Mouse (Mus musculus): ENCODE data around the gene Il34.
"Not testable (repeated sequence)": the region's sequence is repeated elsewhere in the genome, so short reads cannot be mapped to it uniquely, and the experiment has no call there.

Il34 gene

GRCm38 (mm10) chr8:110811116-110811515 lies 5.4 kb upstream of the Il34 start:
- DNase-seq (ENCODE audit: low read depth, low spot score) = no peak

DNA sequence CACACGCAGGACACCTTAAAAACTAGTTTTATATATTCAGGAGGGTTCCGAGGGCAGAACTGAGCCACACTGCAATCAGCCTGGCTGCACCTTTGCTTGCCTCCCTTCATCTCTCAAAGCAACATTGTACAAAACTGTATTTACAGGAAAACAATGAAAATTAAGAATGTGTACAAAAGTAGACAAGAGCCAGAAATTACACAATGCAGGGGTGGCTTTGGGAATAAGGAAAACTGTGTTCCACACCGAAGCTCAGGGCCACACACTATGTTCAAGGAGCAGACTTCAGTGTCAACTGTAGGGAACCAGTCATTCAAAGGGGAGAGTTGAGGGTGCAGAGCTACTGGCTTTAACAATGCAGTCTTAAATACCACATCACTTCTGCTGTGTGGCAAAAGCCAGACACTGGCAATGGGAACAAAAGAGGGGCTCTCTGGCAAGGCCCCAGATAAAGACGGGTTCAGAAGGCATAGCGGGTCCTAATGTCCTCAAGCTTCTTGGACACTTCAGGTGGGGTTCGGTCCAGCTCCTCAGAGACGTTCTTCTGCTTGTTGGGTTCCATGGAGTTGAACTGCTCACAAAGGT lies 4.8 kb upstream of the Il34 start:
- no peak for DNase-seq (ENCODE audit: low read depth, low spot score)

GRCm38 (mm10) chr8:110809831-110810230 lies 4.1 kb upstream of the Il34 start:
- peak; percentile 20 for DNase-seq (ENCODE audit: low read depth, low spot score)

DNA sequence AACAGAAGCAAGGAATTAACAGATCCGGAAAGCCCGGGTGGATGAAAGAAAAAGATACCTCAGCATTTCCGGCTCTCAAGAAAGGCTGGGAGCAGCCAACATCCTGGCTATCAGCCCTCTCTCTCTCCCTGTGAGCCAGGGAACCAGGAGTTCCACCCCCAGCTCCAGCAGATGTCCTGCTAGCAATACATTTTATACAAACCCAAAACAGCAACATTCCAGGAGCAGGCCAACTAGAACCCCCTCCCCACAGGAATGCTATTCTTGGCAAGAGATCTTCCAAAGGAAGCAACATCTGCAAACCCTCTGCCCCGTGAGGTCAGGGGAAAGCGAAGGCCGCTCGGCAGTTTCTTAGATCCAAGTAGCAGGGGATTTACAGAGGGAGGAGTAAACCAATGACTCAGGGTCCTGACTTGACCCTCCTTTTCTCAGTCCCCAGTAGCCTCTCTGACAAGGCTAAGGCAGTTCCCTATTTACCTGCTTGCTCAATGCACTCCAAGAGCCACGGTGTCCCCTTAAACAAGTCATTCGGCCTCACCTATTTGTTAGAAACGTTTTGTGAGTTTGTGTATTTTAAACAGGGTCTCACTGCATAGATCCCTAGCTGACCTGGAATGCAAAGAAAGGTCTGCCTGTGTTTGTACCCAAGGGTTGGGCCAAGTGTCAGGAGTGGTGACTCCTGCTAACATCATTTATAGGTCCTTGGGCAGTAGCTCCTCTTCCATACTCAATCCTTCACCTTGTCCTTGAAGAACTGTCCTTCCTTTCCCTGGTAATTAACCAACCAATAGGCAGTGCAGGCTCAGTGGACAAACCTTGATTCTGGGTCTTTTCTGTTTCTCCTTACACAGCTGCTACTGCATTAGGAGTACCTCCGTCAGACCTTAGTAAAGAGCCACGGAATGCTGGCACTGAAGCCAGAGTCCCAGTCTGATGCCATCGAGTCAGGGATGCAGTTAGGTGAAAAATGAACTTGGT lies 3.1 kb upstream of the Il34 start:
- DNase-seq (ENCODE audit: low read depth, low spot score) = peak; percentile 64

- DNase-seq (ENCODE audit: low read depth, low spot score) = no peak
These were observed 422 bp upstream of the Il34 start for GRCm38 (mm10) chr8:110806146-110806545.

- DNase-seq (ENCODE audit: low read depth, low spot score) = no peak
These were observed 754 bp downstream of the Il34 start for GRCm38 (mm10) chr8:110804825-110805514.

GRCm38 (mm10) chr8:110803856-110804255 lies 1.9 kb downstream of the Il34 start:
- no peak for DNase-seq (ENCODE audit: low read depth, low spot score)

DNA sequence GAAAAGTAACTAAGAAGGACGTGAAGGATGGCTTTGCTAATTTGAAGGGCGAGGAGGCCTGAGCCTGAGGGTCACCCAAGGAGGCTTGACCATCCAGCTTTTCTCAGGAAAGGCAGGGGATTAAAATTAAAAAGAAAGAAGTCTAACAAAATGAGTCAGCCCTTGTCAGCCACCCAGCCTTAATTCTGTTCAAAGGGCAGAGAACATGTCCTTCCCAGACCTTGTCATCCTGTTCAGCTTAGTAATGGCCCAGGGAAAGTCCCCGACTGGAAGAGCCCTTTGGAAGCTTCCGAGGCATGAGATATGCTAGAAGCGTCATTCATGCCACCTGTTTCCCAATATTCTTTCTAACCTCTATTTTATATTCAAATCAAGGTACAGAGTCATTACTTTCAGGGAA lies 2.7 kb downstream of the Il34 start:
- DNase-seq (ENCODE audit: low read depth, low spot score) = no peak

- DNase-seq (ENCODE audit: low read depth, low spot score) = no peak
These were observed 8.6 kb downstream of the Il34 start for GRCm38 (mm10) chr8:110797086-110797485.

- no peak for DNase-seq (ENCODE audit: low read depth, low spot score)
These were observed 11.3 kb downstream of the Il34 start for GRCm38 (mm10) chr8:110794363-110794965.

DNA sequence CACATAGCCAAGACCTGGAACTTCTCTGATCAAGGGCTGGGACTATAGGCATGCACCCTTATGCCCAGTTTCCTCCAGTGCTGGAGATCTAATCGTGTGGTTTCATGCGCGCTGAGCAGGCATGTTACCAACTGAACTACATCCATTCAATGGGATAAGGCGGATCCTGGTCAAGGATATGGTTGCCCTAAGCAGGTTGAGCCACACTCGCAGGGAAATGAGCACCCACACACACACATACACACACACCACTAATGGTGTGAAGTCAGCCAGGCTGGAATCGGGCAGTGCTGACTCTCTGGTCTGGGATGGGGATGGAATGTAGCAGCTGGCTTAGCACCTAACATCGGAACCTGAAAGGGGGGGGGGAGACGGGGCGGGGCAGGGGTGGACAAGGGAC lies 11.8 kb downstream of the Il34 start:
- no peak for DNase-seq (ENCODE audit: low read depth, low spot score)

DNA sequence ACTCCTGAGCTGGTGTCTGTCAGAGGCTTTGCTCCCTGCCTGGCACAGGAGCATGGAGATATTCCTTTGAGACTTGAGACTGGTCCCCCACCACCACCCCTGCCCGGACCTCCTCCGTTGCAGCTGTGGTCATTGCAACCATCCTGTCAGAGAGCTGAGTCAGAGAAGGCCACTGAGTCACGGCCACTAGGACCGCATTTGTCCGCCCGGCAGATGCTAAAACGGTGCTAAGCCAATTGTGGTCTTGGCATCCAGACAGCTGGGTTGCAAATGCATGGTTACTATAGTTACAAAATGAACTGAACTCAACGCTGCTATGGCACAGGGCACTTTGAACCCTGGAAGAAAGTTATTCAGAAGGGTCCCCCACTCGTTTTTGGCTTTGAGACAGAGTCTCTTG lies 12.2 kb downstream of the Il34 start:
- peak; percentile 57 for DNase-seq (ENCODE audit: low read depth, low spot score)

DNA sequence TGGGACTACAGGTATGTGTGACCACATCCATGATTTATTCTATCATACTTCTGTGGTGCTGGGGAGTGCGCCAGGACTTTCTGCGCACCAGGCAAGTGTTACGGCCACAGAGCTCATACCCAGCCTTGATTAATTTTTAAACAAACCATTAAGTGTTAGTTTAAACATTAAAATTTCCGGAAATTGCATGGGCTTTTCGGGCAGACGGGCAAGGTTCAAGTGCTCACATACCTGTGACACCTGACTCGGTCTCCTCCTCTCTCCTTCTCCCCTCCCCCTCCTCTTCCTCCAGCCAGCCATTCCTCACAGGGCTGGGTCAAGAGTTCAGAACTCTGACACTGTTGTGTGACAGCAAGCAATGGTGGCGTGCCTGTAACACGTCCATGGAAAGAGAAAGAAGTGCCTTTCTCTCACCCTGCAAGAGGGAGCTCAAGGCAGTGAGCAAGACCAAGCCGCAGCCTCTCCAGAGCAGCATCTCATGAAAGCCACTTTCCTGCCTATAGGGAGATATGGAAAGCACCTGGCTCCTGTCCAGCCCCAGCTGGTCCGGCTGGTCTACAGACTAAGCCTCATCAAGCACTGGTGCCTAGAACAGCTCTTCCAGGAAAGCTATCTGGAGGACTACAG lies 13.0 kb downstream of the Il34 start:
- peak; percentile 60 for DNase-seq (ENCODE audit: low read depth, low spot score)

GRCm38 (mm10) chr8:110791164-110791563 lies 14.6 kb downstream of the Il34 start:
- no peak for DNase-seq (ENCODE audit: low read depth, low spot score)

- no peak for DNase-seq (ENCODE audit: low read depth, low spot score)
These were observed 15.5 kb downstream of the Il34 start for GRCm38 (mm10) chr8:110790270-110790669.

- DNase-seq (ENCODE audit: low read depth, low spot score) = peak; percentile 48
These were observed 16.2 kb downstream of the Il34 start for GRCm38 (mm10) chr8:110789571-110789970.

- peak; percentile 50 for DNase-seq (ENCODE audit: low read depth, low spot score)
These were observed 16.7 kb downstream of the Il34 start for GRCm38 (mm10) chr8:110788981-110789380.

- no peak for DNase-seq (ENCODE audit: low read depth, low spot score)
These were observed 18.2 kb downstream of the Il34 start for GRCm38 (mm10) chr8:110787411-110787954.

GRCm38 (mm10) chr8:110786934-110787333 lies 18.8 kb downstream of the Il34 start:
- DNase-seq (ENCODE audit: low read depth, low spot score) = no peak

GRCm38 (mm10) chr8:110786501-110786900 lies 19.2 kb downstream of the Il34 start:
- not testable (repeated sequence) for DNase-seq (ENCODE audit: low read depth, low spot score)

DNA sequence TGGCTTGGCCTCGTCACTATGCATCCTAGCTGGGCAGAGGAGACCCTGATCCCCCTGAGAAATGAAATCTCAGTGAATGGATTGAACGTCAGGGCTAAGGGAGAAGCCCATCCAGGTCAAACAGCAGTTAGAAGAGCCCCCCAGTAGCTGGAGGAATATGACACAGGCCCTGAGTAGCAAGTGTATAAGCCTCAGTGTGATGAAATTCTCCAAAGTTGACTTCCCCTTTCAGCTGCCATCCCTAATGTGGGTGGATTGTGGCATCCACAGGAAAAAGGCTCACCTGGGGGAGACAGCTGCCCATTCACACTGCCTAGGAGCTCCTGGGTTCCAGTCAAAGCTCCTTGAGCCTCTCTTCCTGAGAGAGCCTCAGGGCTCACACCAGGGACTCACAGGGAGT lies 20.4 kb downstream of the Il34 start:
- no peak for DNase-seq (ENCODE audit: low read depth, low spot score)

Measured in brain, adult 2 months (tissue).